Mouse (Mus musculus) ES-E14 (cell line): Measurements from ENCODE around the gene Lmf2. TPM values are rescaled to one million over a fixed set of nuclear protein-coding genes. Genes with fewer than 3 reads are reported as not detected.

Experiments used
- DNase-seq: peaks from one replicate; pipeline ENCODE4 v3.0.0-alpha.2; 2013; ENCODE audit warnings: low read depth, low spot score
- H3K27ac ChIP-seq: 2 replicates; pipeline ENCODE4 v1.5.1; 2012; ENCODE audit warnings: low read depth, mild to moderate bottlenecking, low read length, moderate library complexity, mixed read lengths; ENCODE audit not compliant: poor library complexity, insufficient read depth, severe bottlenecking
- H3K36me3 ChIP-seq: 2 replicates; pipeline ENCODE4 v1.6.1; 2012; ENCODE audit warnings: mild to moderate bottlenecking, low read length, moderate library complexity, mixed read lengths; ENCODE audit not compliant: control insufficient read depth, poor library complexity, insufficient read depth, severe bottlenecking
- H3K4me1 ChIP-seq, 2 experiments: fragments of 150-350 bp in 1 of 2; sonication (generic) in 1 of 2; 2 replicates each; pipeline ENCODE4 v1.6.1; 2012; ENCODE audit warnings: low read length in 2 of 2, mild to moderate bottlenecking in 1 of 2, mixed read lengths in 1 of 2; ENCODE audit not compliant: control insufficient read depth in 2 of 2, insufficient read depth in 2 of 2, poor library complexity in 1 of 2
- H3K4me3 ChIP-seq, 2 experiments: fragments of 150-350 bp in 1 of 2; sonication (generic) in 1 of 2; 2 replicates each; pipeline ENCODE4 v1.5.1; 2012; ENCODE audit warnings: low read length in 2 of 2, low read depth in 1 of 2, mild to moderate bottlenecking in 1 of 2, mixed read lengths in 1 of 2; ENCODE audit not compliant: insufficient read depth in 1 of 2, poor library complexity in 1 of 2, severe bottlenecking in 1 of 2
- H3K9ac ChIP-seq: 2 replicates; pipeline ENCODE4 v1.6.1; 2012; ENCODE audit warnings: low read depth, mild to moderate bottlenecking, low read length, mixed read lengths; ENCODE audit not compliant: poor library complexity, insufficient read depth, severe bottlenecking
- H3K9me3 ChIP-seq: fragments of 150-350 bp; sonication (generic); 2 replicates; pipeline ENCODE4 v1.6.1; 2012; ENCODE audit warnings: low read depth, mild to moderate bottlenecking, low read length; ENCODE audit not compliant: control insufficient read depth, insufficient read depth
- CHD2 ChIP-seq: IDR thresholded peaks from 2 replicates; pipeline ENCODE4 v1.6.1; 2014; ENCODE audit warnings: mild to moderate bottlenecking, low read depth, low read length, inconsistent platforms
- HCFC1 ChIP-seq: IDR thresholded peaks from 2 replicates; pipeline ENCODE4 v1.6.1; 2012; ENCODE audit warnings: low read length, inconsistent platforms, borderline replicate concordance; ENCODE audit not compliant: insufficient read depth
- MAFK ChIP-seq: IDR thresholded peaks from 2 replicates; pipeline ENCODE4 v1.6.1; 2014; ENCODE audit warnings: mild to moderate bottlenecking, low read depth, low read length, inconsistent platforms; ENCODE audit not compliant: insufficient read depth
- ZC3H11A ChIP-seq: IDR thresholded peaks from 2 replicates; pipeline ENCODE4 v1.6.1; 2012; ENCODE audit warnings: low read depth, mild to moderate bottlenecking, inconsistent platforms, low read length, borderline replicate concordance
- ZNF384 ChIP-seq: IDR thresholded peaks from 2 replicates; pipeline ENCODE4 v1.6.1; 2012; ENCODE audit warnings: low read depth, low read length, inconsistent platforms
- in situ Hi-C, 2 experiments: fragments of 600-800 bp; cut with MboI; formaldehyde crosslinking; loops; one replicate each; pipeline ENCODE4 v1.15.1; 2025; ENCODE audit warnings: low sequenced_read_pairs in 2 of 2, inconsistent platforms in 1 of 2; ENCODE audit not compliant: unreplicated experiment in 2 of 2
- total RNA-seq: library from RNA; depleted of rRNA; stranded (reverse); fragments of 300-350 nt; gene quantifications from 2 replicates; pipeline ENCODE4 v1.2.3, GENCODE M21; 2012

The Lmf2 gene
- total RNA-seq, 1 experiment, result 45.3 TPM

- Histone ChIP-seq H3K36me3 (peaks cover 2% of the 10 kb centered on the region; the same call in 1 of the 2 replicates), H3K4me3 (peak overlapping the region; percentile 69 to 72), H3K9ac (peak overlapping the region; percentile 65; the same call in 1 of the 2 replicates), H3K9me3 (no peaks in the 10 kb centered on the region), H3K4me1 (peaks cover 0 to 6% of the 10 kb centered on the region in 2 experiments; a peak in 1 of 4 replicates), H3K27ac (no peak overlapping the region)
- no peak for TF ChIP-seq MAFK
- no peak for TF ChIP-seq HCFC1
- TF ChIP-seq ZNF384, result no peak
- TF ChIP-seq ZC3H11A, result no peak
- no peak for TF ChIP-seq CHD2
- in situ Hi-C loops, result no loop called here
- DNase-seq, result no peak
Measured at GRCm38 (mm10) chr15:89323656-89324055, 31.8 kb downstream of the Lmf2 start.

GRCm38 (mm10) chr15:89322670-89323522 is 32.6 kb downstream of the Lmf2 start, which contains the start of gene Adm2:
Gene Adm2 (plus strand): TSS chr15:89322720.
- H3K4me3 ChIP-seq, result peak within 1 kb of the TSS; percentile 69 to 72
- H3K4me1 ChIP-seq, result peaks cover 0 to 6% of the 10 kb centered on the region in 2 experiments; a peak in 1 of 4 replicates
- peak within 1 kb of the TSS; percentile 65 for H3K9ac ChIP-seq
- in situ Hi-C loops, result no loop called here
- H3K9me3 ChIP-seq, result no peaks in the 10 kb centered on the region
- TF ChIP-seq MAFK, result no peak
- no peak for TF ChIP-seq ZC3H11A
- TF ChIP-seq HCFC1, result no peak
- no peak for TF ChIP-seq CHD2
- TF ChIP-seq ZNF384, result no peak
- peaks cover 2% of the 10 kb centered on the region; the same call in 1 of the 2 replicates for H3K36me3 ChIP-seq
- DNase-seq, result no peak
- no peak within 1 kb of the TSS; the same call in 1 of the 2 replicates for H3K27ac ChIP-seq

GRCm38 (mm10) chr15:89321264-89321663 is 34.2 kb downstream of the Lmf2 start:
- in situ Hi-C loops, result no loop called here
- peaks cover 2% of the 10 kb centered on the region; the same call in 1 of the 2 replicates for H3K36me3 ChIP-seq
- TF ChIP-seq ZC3H11A, result no peak
- no peak for TF ChIP-seq HCFC1
- no peak for TF ChIP-seq ZNF384
- no peak for TF ChIP-seq CHD2
- TF ChIP-seq MAFK, result no peak
- no peak overlapping the region for H3K9ac ChIP-seq
- DNase-seq, result no peak
- no peak overlapping the region for H3K4me3 ChIP-seq
- H3K4me1 ChIP-seq, result peaks cover 0 to 6% of the 10 kb centered on the region in 2 experiments; a peak in 1 of 4 replicates
- H3K27ac ChIP-seq, result no peak overlapping the region
- H3K9me3 ChIP-seq, result no peaks in the 10 kb centered on the region

- peak; percentile 56 for DNase-seq
- Histone ChIP-seq H3K4me1 (peaks cover 0 to 15% of the 10 kb centered on the region in 2 experiments; a peak in 1 of 4 replicates), H3K27ac (no peak overlapping the region), H3K9ac (peak overlapping the region; percentile 32; the same call in 1 of the 2 replicates), H3K36me3 (no peaks in the 10 kb centered on the region), H3K9me3 (no peaks in the 10 kb centered on the region), H3K4me3 (no peak overlapping the region; a peak in 1 of 4 replicates)
- in situ Hi-C loops, result no loop called here
- TF ChIP-seq HCFC1, result no peak
Measured at GRCm38 (mm10) chr15:89316146-89316545, 39.3 kb downstream of the Lmf2 start.
